9 mouse cellular contexts compared by ENCODE assay signal in the genomic region with DNA sequence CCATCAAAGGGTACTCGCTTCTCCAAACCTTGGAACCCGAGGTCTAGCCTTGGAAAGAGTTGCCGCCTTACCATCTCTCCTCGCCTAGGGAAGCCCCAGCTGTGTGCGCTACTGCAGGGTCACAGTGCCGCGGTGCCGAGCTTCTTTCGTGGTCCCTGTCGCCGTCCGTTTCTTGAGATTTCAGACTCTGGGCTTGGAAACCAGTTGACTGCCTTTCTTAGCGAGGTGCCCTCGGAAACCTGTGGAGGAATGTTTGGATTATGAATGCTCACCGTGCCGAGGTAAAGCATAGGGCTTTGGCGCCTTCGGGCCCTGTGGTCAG. TPM values are rescaled to one million over a fixed set of nuclear protein-coding genes. Genes with fewer than 3 reads are reported as not detected.
DNase-seq lines count a peak whose midpoint lies in the region; ATAC-seq and TF ChIP-seq lines count a peak whose summit lies in the region.
"Had no signal": no experiment of that assay in that cellular context is flagged by ENCODE, and none has a peak within 500 bp of the region (broad histone marks: within the 10 kb centered on the region; RNA-seq: fewer than 3 reads in every experiment).

No protein-coding gene starts in this region.

- peak overlapping the region; percentile 92 for H3K4me3 ChIP-seq in gastrocnemius, adult 2 months
- H3K4me3 ChIP-seq in testis, adult 2 months (ENCODE audit: control insufficient read depth, low read depth, low read length) = peak overlapping the region; percentile 65
- peak overlapping the region; percentile 79 to 88 for H3K4me3 ChIP-seq in liver, embryonic 14.5 days (ENCODE audit: insufficient read depth in 1 of 2, low read depth in 2 of 2, low read length in 2 of 2)

- 2% methylated on average over 18 of the region's 18 CpGs for WGBS in liver, embryonic 14.5 days (ENCODE audit: insufficient replicate concordance)

- peaks cover 17% of the 10 kb centered on the region for H3K4me1 ChIP-seq in testis, adult 2 months (ENCODE audit: control insufficient read depth, insufficient read depth, low read length)
- H3K4me1 ChIP-seq in liver, embryonic 14.5 days (replicated peaks; ENCODE audit: control insufficient read depth in 2 of 2, insufficient read depth in 2 of 2, low read length in 1 of 2) = peaks cover 37 to 49% of the 10 kb centered on the region in 2 experiments

- H3K27me3 ChIP-seq in testis, adult 2 months (ENCODE audit: control insufficient read depth, insufficient read depth, low read length) = no peaks in the 10 kb centered on the region
- no peaks in the 10 kb centered on the region for H3K27me3 ChIP-seq in liver, embryonic 14.5 days (ENCODE audit: control insufficient read depth, insufficient read depth, low read length)

- no peaks in the 10 kb centered on the region for H3K36me3 ChIP-seq in testis, adult 2 months (ENCODE audit: control insufficient read depth, insufficient read depth, low read length)
- no peaks in the 10 kb centered on the region; the same call in 1 of the 2 replicates for H3K36me3 ChIP-seq in liver, embryonic 14.5 days (replicated peaks; ENCODE audit: control insufficient read depth, insufficient read depth, low read depth)

- no peak for TF ChIP-seq EP300 in liver, embryonic 14.5 days (IDR thresholded peaks at IDR 0.05; ENCODE audit: low read depth)

- DNase-seq in gastrocnemius, adult 2 months = no peak
- DNase-seq in gastrocnemius, postnatal 36 days = no peak
- DNase-seq in testis, postnatal 14 days (ENCODE audit: low spot score) = no peak
- no peak for DNase-seq in liver, embryonic 14.5 days (ENCODE audit: low read depth in 3 of 3, low spot score in 3 of 3)
- no peak for DNase-seq in cerebellum, adult 9-10 months
- DNase-seq in B cell, adult 2 months = no peak
- no peak for DNase-seq in kidney, postnatal 4 days
- DNase-seq: layer of hippocampus, postnatal 36 days had no signal

- TF ChIP-seq POLR2A in testis, adult 2 months (IDR thresholded peaks at IDR 0.05; ENCODE audit: control insufficient read depth, low read depth, low read length) = no peak

- peak overlapping the region; percentile 84 for H3K4me2 ChIP-seq in liver, embryonic 14.5 days (ENCODE audit: low read depth)

- H3K27ac ChIP-seq in gastrocnemius, adult 2 months = peak overlapping the region; percentile 79
- H3K27ac ChIP-seq in testis, adult 2 months (ENCODE audit: control insufficient read depth, insufficient read depth, low read depth, low read length) = no peak overlapping the region
- peak overlapping the region; percentile 91 for H3K27ac ChIP-seq in liver, embryonic 14.5 days

- intact Hi-C loops in gastrocnemius, adult 2 months (cut with DNase I) = no loop called here
- intact Hi-C loops in gastrocnemius, postnatal 36 days (cut with DNase I) = loop anchor here (5.0 to 10.0 kb wide), 2 partner anchors 46 to 224 kb away; partner anchors contain the start of gene Lamp1

- TF ChIP-seq CTCF in gastrocnemius, adult 2 months (IDR thresholded peaks at IDR 0.05) = no peak
- TF ChIP-seq CTCF in testis, adult 2 months (IDR thresholded peaks at IDR 0.05; ENCODE audit: control insufficient read depth, insufficient read depth, insufficient replicate concordance, low read depth, low read length) = no peak
- no peak for TF ChIP-seq CTCF in liver, embryonic 14.5 days (IDR thresholded peaks at IDR 0.05; ENCODE audit: low read depth)

- H3K9me3 ChIP-seq in liver, embryonic 14.5 days (ENCODE audit: control insufficient read depth, low read length) = no peaks in the 10 kb centered on the region

- peak overlapping the region; percentile 97 for H3K9ac ChIP-seq in liver, embryonic 14.5 days (replicated peaks)

- peak; percentile 50; the same call in 1 of the 2 replicates for ATAC-seq in liver, embryonic 14.5 days (ENCODE audit: insufficient read depth)

RNA-seq across cellular contexts. Expression of gene Grtp1, which starts 0.6 kb away (rescaled TPM):
- 10 to 100 TPM in 1 of 2 experiments, 1 to 10 TPM in 1; 9.7 to 20.6 TPM for total RNA-seq in gastrocnemius, adult 2 months (2021)
- total RNA-seq in gastrocnemius, postnatal 36 days (2021) = 10 to 100 TPM; 10.8 to 13.1 TPM
- polyA plus RNA-seq in testis, adult 2 months (2012; rRNA removed) = 1.6 and 97.7 TPM in 2 replicates
- 5.7 TPM in 2 replicates for polyA plus RNA-seq in liver, embryonic 14.5 days (2012; rRNA removed)
- 9.5 and 10.1 TPM in 2 replicates for polyA plus RNA-seq in liver, embryonic 14.5 days (2014; fragmentation: Nextera tagmentation; extraction: Ambion mirVana)

RNA-seq across cellular contexts. Expression of gene Lamp1, which starts 42.0 kb away (rescaled TPM):
- total RNA-seq in gastrocnemius, adult 2 months (2021) = 100 to 1,000 TPM; 378 to 400 TPM
- 100 to 1,000 TPM; 299 to 317 TPM for total RNA-seq in gastrocnemius, postnatal 36 days (2021)
- polyA plus RNA-seq in testis, adult 2 months (2012; rRNA removed) = 583 and 634 TPM in 2 replicates
- polyA plus RNA-seq in liver, embryonic 14.5 days (2012; rRNA removed) = 112 and 137 TPM in 2 replicates
- 178 and 198 TPM in 2 replicates for polyA plus RNA-seq in liver, embryonic 14.5 days (2014; fragmentation: Nextera tagmentation; extraction: Ambion mirVana)

RNA-seq across cellular contexts. Expression of gene Adprhl1, which starts 53.0 kb away (rescaled TPM):
- 100 to 1,000 TPM in 1 of 2 experiments, 10 to 100 TPM in 1; 44.7 to 101 TPM for total RNA-seq in gastrocnemius, adult 2 months (2021)
- total RNA-seq in gastrocnemius, postnatal 36 days (2021) = 10 to 100 TPM; 47.4 to 71.2 TPM
- 0.06 TPM in 1 of 2 replicates, not detected in the other for polyA plus RNA-seq in testis, adult 2 months (2012; rRNA removed)
- not detected in 2 replicates for polyA plus RNA-seq in liver, embryonic 14.5 days (2012; rRNA removed)
- not detected in 2 replicates for polyA plus RNA-seq in liver, embryonic 14.5 days (2014; fragmentation: Nextera tagmentation; extraction: Ambion mirVana)
